Mouse (Mus musculus) CH12.LX (cell line): ENCODE data around the gene Herc2.

Experiments used
- EP300 ChIP-seq: IDR thresholded peaks from 2 replicates; pipeline ENCODE4 v1.6.1; 2011; ENCODE audit warnings: low read length, improper control_type of control experiment
- MAX ChIP-seq: IDR thresholded peaks from 2 replicates; pipeline ENCODE4 v1.6.1; 2011; ENCODE audit warnings: low read length, improper control_type of control experiment
- NRF1 ChIP-seq: IDR thresholded peaks from 2 replicates; pipeline ENCODE4 v1.6.1; 2014; ENCODE audit warnings: low read depth, mild to moderate bottlenecking, inconsistent platforms, low read length, improper control_type of control experiment, moderate library complexity
- POLR2A ChIP-seq: IDR thresholded peaks from 2 replicates; pipeline ENCODE4 v1.6.1; 2011; ENCODE audit warnings: low read depth, mild to moderate bottlenecking, improper control_type of control experiment, low read length

- TF ChIP-seq MAX (no peak), POLR2A (no peak), NRF1 (no peak), EP300 (peak; percentile 59)
Observed at GRCm38 (mm10) chr7:56201483-56202218, 151.7 kb downstream of the Herc2 start.
